Mouse (Mus musculus) midbrain, embryonic 14.5 days (tissue): ENCODE measurements at regions not wholly inside any gene's neighbourhood (a gene's known extent, or its start where the extent isn't known, plus 50 kb on each side); places are given as distances from the start of the nearest gene placed in this dataset.

Source experiments
- ATAC-seq: fragments of 200-750 bp; cut with Nextera tagmentation; 2 replicates; pipeline ENCODE4 v1.8.0; 2017; ENCODE audit warnings: moderate number of reproducible peaks, moderate library complexity; ENCODE audit not compliant: low FRiP score, low TSS enrichment
- DNase-seq: peaks from one replicate; pipeline ENCODE4 v3.0.0-alpha.2; 2015
- H3K27ac ChIP-seq: fragments of 300-500 bp; sonication (generic); replicated peaks from 2 replicates; pipeline ENCODE4 v1.5.1; 2014; ENCODE audit warnings: mild to moderate bottlenecking, low read depth, low read length, moderate library complexity
- H3K27me3 ChIP-seq: fragments of 300-500 bp; sonication (generic); 2 replicates; pipeline ENCODE4 v1.6.1; 2014; ENCODE audit warnings: low read length, control low read depth, mixed read lengths; ENCODE audit not compliant: control insufficient read depth, insufficient read depth
- H3K36me3 ChIP-seq: fragments of 300-500 bp; sonication (generic); 2 replicates; pipeline ENCODE4 v1.6.1; 2014; ENCODE audit warnings: low read length, control low read depth; ENCODE audit not compliant: control insufficient read depth, insufficient read depth
- H3K4me1 ChIP-seq: fragments of 300-500 bp; sonication (generic); 2 replicates; pipeline ENCODE4 v1.6.1; 2014; ENCODE audit warnings: mild to moderate bottlenecking, antibody characterized with exemption, low read length, control low read depth; ENCODE audit not compliant: control insufficient read depth, insufficient read depth
- H3K4me2 ChIP-seq: fragments of 300-500 bp; sonication (generic); 2 replicates; pipeline ENCODE4 v1.6.1; 2014; ENCODE audit warnings: mild to moderate bottlenecking, low read length, moderate library complexity
- H3K4me3 ChIP-seq: fragments of 300-500 bp; sonication (generic); replicated peaks from 2 replicates; pipeline ENCODE4 v1.5.1; 2014; ENCODE audit warnings: low read depth, low read length
- H3K9ac ChIP-seq: fragments of 300-500 bp; sonication (generic); replicated peaks from 2 replicates; pipeline ENCODE4 v1.6.1; 2014; ENCODE audit warnings: mild to moderate bottlenecking, low read length, moderate library complexity
- H3K9me3 ChIP-seq: fragments of 300-500 bp; sonication (generic); 2 replicates; pipeline ENCODE4 v1.6.1; 2016; ENCODE audit warnings: low read length, control low read depth, mixed read lengths; ENCODE audit not compliant: control insufficient read depth
- WGBS: fragments of 180-500 bp; shearing (Covaris S2); extraction: QIAGEN DNeasy Blood & Tissue Kit; methylation state at CpG from one replicate; pipeline ENCODE4 v1.1.7; 2014; 5-methylcytosine and 5-hydroxymethylcytosine counted together

GRCm38 (mm10) chr3:128954886-128955285 is 244.8 kb upstream of the Pitx2 start:
- H3K27ac ChIP-seq = no peak overlapping the region
- no peak overlapping the region for H3K9ac ChIP-seq
- 94% methylated on average over 8 of the region's 8 CpGs for WGBS

GRCm38 (mm10) chr3:128976752-128977151 is 222.9 kb upstream of the Pitx2 start:
- no peaks in the 10 kb centered on the region for H3K4me1 ChIP-seq
- WGBS = 88% methylated on average over 5 of the region's 5 CpGs
- DNase-seq (no peak), ATAC-seq (no peak)
- H3K9ac ChIP-seq = no peak overlapping the region
- no peaks in the 10 kb centered on the region for H3K9me3 ChIP-seq
- H3K4me3 ChIP-seq = no peak overlapping the region
- H3K27ac ChIP-seq = no peak overlapping the region
- no peak overlapping the region for H3K4me2 ChIP-seq
- H3K27me3 ChIP-seq = no peaks in the 10 kb centered on the region
- H3K36me3 ChIP-seq = no peaks in the 10 kb centered on the region

More at GRCm38 (mm10) chr3:128954886-128955285, 244.8 kb upstream of the Pitx2 start:
- DNase-seq (no peak), ATAC-seq (no peak)
- Histone ChIP-seq H3K4me1 (no peaks in the 10 kb centered on the region), H3K36me3 (no peaks in the 10 kb centered on the region), H3K4me2 (no peak overlapping the region), H3K27me3 (no peaks in the 10 kb centered on the region), H3K4me3 (no peak overlapping the region), H3K9me3 (no peaks in the 10 kb centered on the region)

- DNase-seq = no peak
- Histone ChIP-seq H3K36me3 (no peaks in the 10 kb centered on the region), H3K9me3 (no peaks in the 10 kb centered on the region), H3K4me1 (no peaks in the 10 kb centered on the region), H3K4me3 (no peak overlapping the region), H3K27ac (no peak overlapping the region), H3K9ac (no peak overlapping the region), H3K4me2 (no peak overlapping the region), H3K27me3 (no peaks in the 10 kb centered on the region)
- no peak for ATAC-seq
- 86% methylated on average over 17 of the region's 17 CpGs for WGBS
These were observed 209.3 kb upstream of the Pitx2 start for GRCm38 (mm10) chr3:128990183-128990912.

GRCm38 (mm10) chr3:129002866-129003265 is 196.8 kb upstream of the Pitx2 start:
- H3K4me2 ChIP-seq = no peak overlapping the region
- H3K4me1 ChIP-seq = no peaks in the 10 kb centered on the region
- H3K4me3 ChIP-seq = no peak overlapping the region
- H3K9ac ChIP-seq = no peak overlapping the region
- no peaks in the 10 kb centered on the region for H3K36me3 ChIP-seq
- ATAC-seq (no peak), DNase-seq (no peak)
- WGBS = 38% methylated on average over 7 of the region's 7 CpGs
- H3K27me3 ChIP-seq = no peaks in the 10 kb centered on the region
- no peaks in the 10 kb centered on the region for H3K9me3 ChIP-seq
- no peak overlapping the region for H3K27ac ChIP-seq

- Histone ChIP-seq H3K27me3 (no peaks in the 10 kb centered on the region), H3K9ac (no peak overlapping the region), H3K4me3 (no peak overlapping the region), H3K36me3 (no peaks in the 10 kb centered on the region), H3K4me2 (no peak overlapping the region), H3K27ac (no peak overlapping the region), H3K4me1 (no peaks in the 10 kb centered on the region), H3K9me3 (no peaks in the 10 kb centered on the region)
- DNase-seq (no peak), ATAC-seq (no peak)
- WGBS = 95% methylated on average over 8 of the region's 8 CpGs
These were observed 195.6 kb upstream of the Pitx2 start for GRCm38 (mm10) chr3:129004085-129004484.

- ATAC-seq = no peak
- Histone ChIP-seq H3K4me3 (no peak overlapping the region), H3K9me3 (no peaks in the 10 kb centered on the region), H3K4me1 (no peaks in the 10 kb centered on the region), H3K36me3 (no peaks in the 10 kb centered on the region), H3K27me3 (no peaks in the 10 kb centered on the region), H3K9ac (no peak overlapping the region), H3K4me2 (no peak overlapping the region), H3K27ac (no peak overlapping the region)
- WGBS = 88% methylated on average over 2 of the region's 2 CpGs
- DNase-seq = no peak
These were observed 160.8 kb upstream of the Pitx2 start for GRCm38 (mm10) chr3:129038877-129039276.

- DNase-seq = no peak
- Histone ChIP-seq H3K27me3 (no peaks in the 10 kb centered on the region), H3K4me2 (no peak overlapping the region), H3K27ac (no peak overlapping the region), H3K4me1 (no peaks in the 10 kb centered on the region), H3K4me3 (no peak overlapping the region), H3K36me3 (no peaks in the 10 kb centered on the region), H3K9me3 (no peaks in the 10 kb centered on the region), H3K9ac (no peak overlapping the region)
- no peak for ATAC-seq
- 93% methylated on average over 5 of the region's 5 CpGs for WGBS
These were observed 154.8 kb upstream of the Pitx2 start for GRCm38 (mm10) chr3:129044834-129045233.

- H3K4me2 ChIP-seq = no peak overlapping the region
- no peaks in the 10 kb centered on the region for H3K9me3 ChIP-seq
- 95% methylated on average over 3 of the region's 3 CpGs for WGBS
- ATAC-seq = no peak
- H3K4me1 ChIP-seq = no peaks in the 10 kb centered on the region
- H3K36me3 ChIP-seq = no peaks in the 10 kb centered on the region
- no peak for DNase-seq
- H3K4me3 ChIP-seq = no peak overlapping the region
- H3K27ac ChIP-seq = no peak overlapping the region
- H3K27me3 ChIP-seq = no peaks in the 10 kb centered on the region
- no peak overlapping the region for H3K9ac ChIP-seq
These were observed 149.6 kb upstream of the Pitx2 start for GRCm38 (mm10) chr3:129049899-129050597.
